Mouse (Mus musculus): ENCODE measurements at regions not wholly inside any gene's neighbourhood (a gene's known extent, or its start where the extent isn't known, plus 50 kb on each side); places are given as distances from the start of the nearest gene placed in this dataset.
A peak's percentile ranks its signal among the peaks of the same experiment; 100 is the strongest.

DNA sequence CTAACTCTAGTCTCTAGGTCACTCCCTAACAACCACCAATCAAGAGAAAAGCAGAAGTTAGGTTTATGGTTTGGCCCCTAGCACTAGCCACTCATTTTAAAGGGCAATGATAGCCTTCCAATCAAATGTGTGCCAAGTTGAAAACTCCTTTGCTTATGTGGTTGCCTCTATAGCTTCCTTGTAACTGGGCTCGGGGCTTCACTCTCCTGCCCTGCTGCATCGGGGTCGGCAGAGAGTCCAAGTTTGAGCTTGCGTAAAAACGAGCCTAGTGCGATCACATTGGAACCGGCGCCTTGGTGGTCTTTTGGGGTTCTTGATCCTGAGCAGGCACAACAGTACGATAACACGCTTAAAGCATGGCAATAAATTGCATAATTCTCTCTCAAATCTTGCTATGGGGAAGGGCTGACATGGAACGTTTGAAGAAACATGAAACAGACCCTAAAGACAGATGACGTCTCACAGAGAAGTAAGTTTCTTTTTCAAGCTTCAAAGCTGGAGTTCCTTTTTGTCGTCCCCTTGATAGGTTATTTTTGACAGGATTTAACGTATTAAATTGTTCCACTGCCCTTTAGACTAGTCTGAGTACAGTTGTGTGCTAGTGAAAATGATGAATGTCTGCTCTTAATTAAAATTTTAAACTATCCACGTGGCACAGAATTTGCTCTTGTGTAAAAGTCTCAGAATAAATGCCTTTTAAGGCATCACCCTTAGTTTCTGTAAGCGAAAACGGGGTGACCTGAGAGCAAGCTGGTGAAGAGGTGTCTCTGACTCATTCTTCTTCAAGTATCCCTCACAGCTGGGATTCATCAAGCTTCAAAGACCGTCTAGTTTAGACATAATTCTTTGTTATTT lies 52.0 kb downstream of the 4930426L09Rik start:
- Histone ChIP-seq H3K36me3 (no peaks in the 10 kb centered on the region), H3K4me3 (no peak overlapping the region), H3K9me3 (no peaks in the 10 kb centered on the region), H3K27ac (replicated peaks) (no peak overlapping the region), H3K4me2 (no peak overlapping the region), H3K4me1 (replicated peaks) (no peaks in the 10 kb centered on the region), H3K9ac (no peak overlapping the region), H3K27me3 (no peaks in the 10 kb centered on the region)
- WGBS, result 82% methylated on average over 18 of the region's 18 CpGs
- ATAC-seq (ENCODE audit: low read depth), result no peak

DNA sequence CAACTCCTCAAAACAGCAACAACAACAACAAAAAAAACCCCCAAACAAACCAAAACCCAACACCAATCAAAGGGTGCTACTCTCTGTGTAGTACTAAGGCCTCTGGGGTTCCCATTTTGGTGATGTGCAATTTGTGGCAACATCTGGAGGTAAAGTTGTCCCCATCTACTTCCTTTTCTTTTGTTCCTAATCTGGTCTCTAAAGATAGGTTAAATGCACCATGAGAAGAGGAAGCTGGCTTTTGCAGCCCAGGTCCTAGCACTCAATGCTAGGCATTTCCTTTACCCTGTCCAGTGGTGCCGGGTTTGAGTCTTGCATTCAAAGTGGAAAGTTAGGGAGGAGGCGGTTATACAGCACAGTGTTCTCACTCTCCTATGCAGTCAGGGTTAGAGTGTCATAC lies 57.4 kb downstream of the 4930426L09Rik start:
- peaks cover 5% of the 10 kb centered on the region; the same call in 1 of the 2 replicates for H3K4me1 ChIP-seq (replicated peaks)
- H3K4me2 ChIP-seq, result no peak overlapping the region
- H3K27ac ChIP-seq (replicated peaks), result no peak overlapping the region
- ATAC-seq (ENCODE audit: low read depth), result no peak
- no peaks in the 10 kb centered on the region for H3K36me3 ChIP-seq
- WGBS, result 87% methylated on average over 2 of the region's 2 CpGs
- H3K27me3 ChIP-seq, result no peaks in the 10 kb centered on the region
- no peak overlapping the region for H3K4me3 ChIP-seq
- no peaks in the 10 kb centered on the region for H3K9me3 ChIP-seq
- H3K9ac ChIP-seq, result no peak overlapping the region

DNA sequence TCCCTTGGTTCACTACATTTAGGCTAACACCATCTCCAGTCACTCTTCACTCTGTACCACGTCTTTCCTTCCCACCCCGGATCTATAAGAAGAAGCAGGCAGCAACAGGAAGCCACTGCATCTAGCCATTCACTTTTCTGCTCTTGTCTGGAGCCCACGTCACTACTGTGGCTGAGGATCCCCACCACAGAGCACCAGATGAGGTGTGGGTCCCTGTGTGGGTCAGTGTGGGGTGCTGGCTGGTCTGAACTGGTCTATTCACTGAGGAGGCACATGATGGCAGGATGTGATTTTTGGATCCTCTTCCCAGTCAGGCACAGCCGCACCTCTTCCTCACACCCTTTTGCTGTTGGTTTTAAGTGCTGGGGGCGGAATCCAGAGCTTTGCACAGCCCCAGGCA lies 59.7 kb downstream of the 4930426L09Rik start:
- Histone ChIP-seq H3K27me3 (no peaks in the 10 kb centered on the region), H3K4me1 (replicated peaks) (peaks cover 7% of the 10 kb centered on the region; the same call in 1 of the 2 replicates), H3K36me3 (no peaks in the 10 kb centered on the region), H3K9me3 (no peaks in the 10 kb centered on the region), H3K4me3 (no peak overlapping the region), H3K27ac (replicated peaks) (no peak overlapping the region), H3K9ac (no peak overlapping the region), H3K4me2 (no peak overlapping the region)
- ATAC-seq (ENCODE audit: low read depth), result no peak
- WGBS, result 73% methylated on average over 5 of the region's 5 CpGs

DNA sequence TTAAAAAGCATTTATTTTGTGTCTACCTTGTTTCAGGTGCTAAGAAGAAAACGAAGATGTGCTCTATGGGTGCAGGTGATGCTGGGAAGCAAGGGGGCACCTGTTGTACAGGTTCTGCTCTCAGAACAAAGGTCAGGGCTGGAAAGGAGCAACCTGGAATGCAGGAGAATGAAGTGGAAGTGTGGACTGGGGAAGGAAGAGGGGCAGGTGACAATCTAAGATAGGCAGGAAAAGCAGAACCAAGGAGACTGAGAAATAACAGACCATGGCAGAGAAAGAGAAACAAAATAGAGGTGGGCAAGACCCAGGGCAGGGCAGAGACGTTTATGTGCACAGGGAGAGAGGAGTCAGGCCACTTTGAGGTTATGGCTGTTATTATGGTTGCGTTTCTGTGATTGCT lies 60.6 kb downstream of the 4930426L09Rik start:
- H3K27me3 ChIP-seq, result no peaks in the 10 kb centered on the region
- no peak overlapping the region for H3K27ac ChIP-seq (replicated peaks)
- H3K4me1 ChIP-seq (replicated peaks), result peaks cover 7% of the 10 kb centered on the region; the same call in 1 of the 2 replicates
- H3K4me2 ChIP-seq, result no peak overlapping the region
- H3K36me3 ChIP-seq, result no peaks in the 10 kb centered on the region
- ATAC-seq (ENCODE audit: low read depth), result no peak
- 85% methylated on average over 3 of the region's 3 CpGs for WGBS
- no peak overlapping the region for H3K9ac ChIP-seq
- H3K9me3 ChIP-seq, result no peaks in the 10 kb centered on the region
- H3K4me3 ChIP-seq, result no peak overlapping the region

DNA sequence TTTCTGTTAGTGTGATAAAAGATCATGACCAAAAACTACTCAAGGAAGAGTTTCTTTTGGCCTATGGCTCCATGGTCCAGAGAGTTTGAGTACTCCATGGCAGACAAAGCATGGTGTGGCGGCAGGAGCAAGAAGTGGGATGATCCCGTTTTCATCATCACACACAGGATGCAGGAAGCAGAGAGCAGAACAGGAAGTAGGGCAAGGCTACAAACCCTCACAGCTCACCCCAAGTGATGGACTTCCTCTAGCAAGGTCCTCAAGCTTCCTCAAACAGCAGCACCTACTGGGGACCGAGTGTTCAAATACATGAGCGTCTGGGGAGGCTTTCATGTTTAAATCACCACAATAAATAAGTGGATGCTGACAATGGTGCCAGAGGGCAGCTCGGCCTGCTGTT lies 61.1 kb downstream of the 4930426L09Rik start:
- Histone ChIP-seq H3K4me2 (no peak overlapping the region), H3K4me1 (replicated peaks) (peaks cover 7% of the 10 kb centered on the region; the same call in 1 of the 2 replicates), H3K36me3 (no peaks in the 10 kb centered on the region), H3K27ac (replicated peaks) (no peak overlapping the region), H3K9ac (no peak overlapping the region), H3K4me3 (no peak overlapping the region), H3K27me3 (no peaks in the 10 kb centered on the region), H3K9me3 (no peaks in the 10 kb centered on the region)
- WGBS, result 60% methylated on average over 5 of the region's 5 CpGs
- no peak for ATAC-seq (ENCODE audit: low read depth)

DNA sequence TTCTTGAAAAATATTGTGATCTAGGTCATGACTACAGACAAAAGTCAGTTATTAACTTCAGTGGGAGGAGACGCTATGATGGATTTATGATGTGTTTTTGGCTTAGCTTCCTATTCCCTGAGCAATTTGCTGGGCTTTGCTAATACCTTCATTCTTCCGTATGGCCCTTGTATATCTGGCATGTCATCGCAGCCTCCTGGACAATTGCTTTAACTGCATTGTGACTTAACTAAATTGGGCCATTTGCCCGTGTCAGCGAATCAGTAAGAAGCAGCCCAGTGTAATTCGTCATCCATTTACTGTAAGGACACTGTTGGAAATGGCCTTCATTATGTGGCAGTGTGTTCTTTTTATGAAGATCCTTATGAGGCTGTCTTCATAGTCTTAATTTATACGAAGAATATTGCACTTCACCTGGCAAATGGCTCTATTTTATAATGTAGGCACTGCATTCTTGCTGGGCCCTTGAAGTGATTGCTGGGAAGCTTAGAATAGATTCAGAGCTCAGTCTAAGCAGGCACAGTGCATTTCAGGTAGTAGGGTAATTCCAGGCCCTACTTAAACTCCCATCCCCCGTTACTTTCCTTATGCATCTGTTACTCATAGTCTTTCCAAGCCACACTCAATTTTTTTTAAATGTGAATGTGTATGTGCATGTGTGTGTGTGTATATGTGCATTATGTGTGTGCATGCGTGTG lies 62.2 kb downstream of the 4930426L09Rik start:
- no peaks in the 10 kb centered on the region for H3K36me3 ChIP-seq
- no peaks in the 10 kb centered on the region for H3K9me3 ChIP-seq
- H3K4me2 ChIP-seq, result no peak overlapping the region
- no peak overlapping the region for H3K27ac ChIP-seq (replicated peaks)
- 60% methylated on average over 9 of the region's 9 CpGs for WGBS
- H3K4me1 ChIP-seq (replicated peaks), result peaks cover 7% of the 10 kb centered on the region; the same call in 1 of the 2 replicates
- no peak overlapping the region for H3K4me3 ChIP-seq
- H3K27me3 ChIP-seq, result no peaks in the 10 kb centered on the region
- peak; percentile 72 for ATAC-seq (ENCODE audit: low read depth)
- H3K9ac ChIP-seq, result no peak overlapping the region

DNA sequence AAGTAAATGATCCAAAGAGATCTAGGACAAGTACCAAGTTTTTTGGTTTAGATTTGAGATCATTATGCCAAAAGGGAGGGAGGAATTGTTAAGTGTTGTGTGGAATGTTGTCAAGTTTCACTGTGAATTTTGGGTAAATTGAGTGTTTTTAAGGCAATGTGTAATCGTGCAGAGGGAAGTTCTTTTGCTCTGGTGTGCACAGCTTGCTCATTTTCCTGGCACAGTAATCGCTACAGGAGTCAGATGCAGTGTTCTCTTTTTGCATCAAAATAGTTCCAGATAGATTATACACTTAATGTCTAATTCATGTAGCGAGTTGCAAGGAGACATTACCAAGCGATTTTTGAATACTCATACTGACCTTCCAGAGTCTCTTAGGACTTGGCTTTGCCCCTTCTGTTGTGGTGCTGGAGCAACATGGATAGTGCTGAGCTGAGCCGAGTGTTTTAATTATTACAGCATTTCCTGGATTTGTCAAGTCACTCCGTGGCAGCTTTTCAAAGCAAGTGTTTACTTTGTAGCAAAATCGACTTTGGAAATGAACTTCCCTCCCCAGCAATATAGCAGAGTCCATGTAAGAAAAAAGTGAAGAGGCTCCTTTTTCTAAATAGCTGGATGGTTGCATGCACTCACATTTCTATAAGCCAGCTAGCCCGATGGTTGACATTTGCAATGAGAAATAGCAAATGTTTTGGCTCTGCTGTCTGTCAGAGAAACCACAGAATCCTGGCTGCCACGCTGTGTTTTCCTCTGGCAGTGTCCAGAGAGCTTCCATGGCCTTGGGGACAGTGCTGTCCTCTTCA lies 66.6 kb downstream of the 4930426L09Rik start:
- ATAC-seq (ENCODE audit: low read depth), result no peak
- H3K4me2 ChIP-seq, result no peak overlapping the region
- no peaks in the 10 kb centered on the region for H3K36me3 ChIP-seq
- H3K4me3 ChIP-seq, result no peak overlapping the region
- H3K27me3 ChIP-seq, result no peaks in the 10 kb centered on the region
- WGBS, result 77% methylated on average over 9 of the region's 9 CpGs
- H3K4me1 ChIP-seq (replicated peaks), result peaks cover 7% of the 10 kb centered on the region; the same call in 1 of the 2 replicates
- H3K9ac ChIP-seq, result no peak overlapping the region
- no peak overlapping the region for H3K27ac ChIP-seq (replicated peaks)
- no peaks in the 10 kb centered on the region for H3K9me3 ChIP-seq

DNA sequence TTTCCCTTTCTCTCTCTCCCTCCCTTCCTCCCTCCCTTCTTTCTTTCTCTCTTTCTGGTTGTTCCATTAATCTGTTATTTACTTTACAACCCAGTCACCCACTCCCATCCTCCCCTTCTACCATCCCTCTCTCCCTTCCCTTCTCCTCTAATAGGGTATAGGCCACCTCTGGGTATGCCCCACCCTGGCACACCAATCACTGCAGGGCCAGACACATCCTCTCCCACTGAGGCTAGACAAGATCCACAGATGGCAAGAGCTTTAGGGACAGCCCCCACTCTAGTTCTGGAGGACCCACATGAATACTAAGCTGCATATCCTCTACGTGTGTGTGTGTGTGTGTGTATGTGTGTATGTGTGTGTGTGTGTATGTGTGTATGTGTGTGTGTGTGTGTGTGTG lies 67.4 kb downstream of the 4930426L09Rik start:
- Histone ChIP-seq H3K4me2 (no peak overlapping the region), H3K36me3 (no peaks in the 10 kb centered on the region), H3K4me3 (no peak overlapping the region), H3K9ac (no peak overlapping the region), H3K27ac (replicated peaks) (no peak overlapping the region), H3K9me3 (no peaks in the 10 kb centered on the region), H3K4me1 (replicated peaks) (peaks cover 2% of the 10 kb centered on the region; the same call in 1 of the 2 replicates), H3K27me3 (no peaks in the 10 kb centered on the region)
- no peak for ATAC-seq (ENCODE audit: low read depth)
- 76% methylated on average over 1 of the region's 1 CpGs for WGBS

DNA sequence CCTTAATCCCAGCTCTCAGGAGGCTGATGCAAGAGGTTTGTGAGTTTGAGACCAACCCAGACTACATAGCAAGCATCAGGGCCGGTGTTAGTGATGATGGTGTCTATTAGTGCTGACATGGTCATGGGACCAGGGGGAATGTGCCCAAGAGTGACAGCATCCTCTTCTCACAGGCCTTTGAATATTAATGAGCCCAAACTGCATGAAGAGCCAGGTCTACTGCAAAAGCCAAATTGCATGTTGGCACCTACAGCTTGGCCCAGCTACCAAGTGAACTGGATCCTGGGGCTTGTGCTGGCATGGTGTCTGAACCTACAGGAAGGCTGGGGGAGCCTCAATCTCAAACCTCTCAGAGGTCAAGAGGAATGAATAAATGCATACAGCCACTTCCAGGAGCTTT lies 70.0 kb downstream of the 4930426L09Rik start:
- no peak overlapping the region for H3K4me3 ChIP-seq
- H3K27me3 ChIP-seq, result no peaks in the 10 kb centered on the region
- ATAC-seq (ENCODE audit: low read depth), result no peak
- H3K9me3 ChIP-seq, result no peaks in the 10 kb centered on the region
- no peaks in the 10 kb centered on the region for H3K4me1 ChIP-seq (replicated peaks)
- no peak overlapping the region for H3K9ac ChIP-seq
- H3K36me3 ChIP-seq, result no peaks in the 10 kb centered on the region
- 97% methylated on average over 1 of the region's 1 CpGs for WGBS
- no peak overlapping the region for H3K4me2 ChIP-seq
- no peak overlapping the region for H3K27ac ChIP-seq (replicated peaks)

DNA sequence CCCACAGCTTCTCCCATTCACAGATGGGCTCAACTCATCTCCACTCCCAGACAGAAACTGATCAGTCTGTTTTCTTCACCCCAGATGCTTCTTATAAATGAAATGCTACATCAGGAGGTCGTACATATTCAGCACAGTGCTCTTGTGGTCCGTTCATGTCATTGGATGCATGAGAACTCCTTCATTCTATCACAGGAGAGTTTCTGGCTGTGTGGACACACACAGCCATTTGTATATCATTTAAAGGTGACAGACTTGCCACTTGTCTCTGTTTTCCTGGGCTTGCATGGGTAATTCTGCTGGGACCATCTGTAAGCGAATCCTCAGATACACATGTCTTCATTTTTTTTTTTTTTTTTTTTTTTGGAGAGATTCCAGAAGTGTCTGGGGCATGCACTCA lies 85.7 kb downstream of the 4930426L09Rik start:
- 82% methylated on average over 3 of the region's 3 CpGs for WGBS

DNA sequence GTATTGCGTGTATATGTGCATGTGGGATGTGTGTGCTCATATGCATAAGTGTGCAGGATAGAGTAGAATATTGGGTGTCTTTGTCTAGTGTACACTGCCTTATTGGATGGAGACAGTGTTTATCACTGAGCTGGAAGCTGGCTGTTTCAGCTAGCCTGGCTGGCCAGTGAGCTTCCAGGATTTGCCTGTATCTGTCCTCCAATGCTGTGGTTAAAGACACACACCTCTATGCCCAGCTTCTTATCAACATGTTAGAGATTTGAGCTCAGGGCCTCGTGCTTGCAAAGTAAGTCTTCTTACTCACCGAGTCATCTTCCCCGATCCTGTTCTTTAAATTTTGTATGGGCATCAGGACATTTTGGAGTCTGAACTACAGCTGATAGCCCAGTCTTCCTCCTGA lies 87.0 kb downstream of the 4930426L09Rik start:
- Histone ChIP-seq H3K36me3 (no peaks in the 10 kb centered on the region), H3K4me2 (no peak overlapping the region), H3K27me3 (no peaks in the 10 kb centered on the region), H3K4me3 (no peak overlapping the region), H3K9ac (no peak overlapping the region), H3K27ac (replicated peaks) (no peak overlapping the region), H3K4me1 (replicated peaks) (no peaks in the 10 kb centered on the region), H3K9me3 (no peaks in the 10 kb centered on the region)
- 94% methylated on average over 4 of the region's 4 CpGs for WGBS
- ATAC-seq (ENCODE audit: low read depth), result no peak

More for the DNA sequence above, 85.7 kb downstream of the 4930426L09Rik start:
- H3K27me3 ChIP-seq, result no peaks in the 10 kb centered on the region
- H3K4me1 ChIP-seq (replicated peaks), result no peaks in the 10 kb centered on the region
- ATAC-seq (ENCODE audit: low read depth), result no peak
- H3K36me3 ChIP-seq, result no peaks in the 10 kb centered on the region
- H3K27ac ChIP-seq (replicated peaks), result no peak overlapping the region
- no peaks in the 10 kb centered on the region for H3K9me3 ChIP-seq
- H3K4me3 ChIP-seq, result no peak overlapping the region
- H3K4me2 ChIP-seq, result no peak overlapping the region
- H3K9ac ChIP-seq, result no peak overlapping the region

DNA sequence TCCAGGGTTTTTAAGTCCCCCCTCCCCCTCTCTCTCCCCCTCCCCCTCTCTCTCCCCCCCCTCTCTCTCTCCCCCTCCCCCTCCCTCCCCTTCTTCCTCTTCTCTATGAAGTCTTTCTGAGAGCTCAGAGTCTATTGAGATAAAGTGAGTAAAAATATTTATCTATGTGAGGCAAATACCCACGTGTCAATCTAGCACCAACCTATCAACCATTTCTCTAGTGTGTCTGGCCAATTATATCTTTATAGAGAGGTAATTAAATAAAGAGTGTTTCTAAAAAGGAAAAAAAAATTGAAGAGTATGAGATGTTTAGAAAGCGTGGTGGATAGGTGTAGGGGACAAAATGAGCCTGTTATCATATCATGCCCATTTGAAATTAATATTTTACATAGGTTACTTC lies 88.0 kb downstream of the 4930426L09Rik start:
- Histone ChIP-seq H3K4me1 (replicated peaks) (no peaks in the 10 kb centered on the region), H3K27ac (replicated peaks) (no peak overlapping the region), H3K27me3 (no peaks in the 10 kb centered on the region), H3K9me3 (no peaks in the 10 kb centered on the region), H3K4me3 (no peak overlapping the region), H3K4me2 (no peak overlapping the region), H3K36me3 (no peaks in the 10 kb centered on the region), H3K9ac (no peak overlapping the region)
- ATAC-seq (ENCODE audit: low read depth), result no peak
- WGBS, result 83% methylated on average over 2 of the region's 2 CpGs
